Comparison of ENCODE assay signal across 8 mouse cellular contexts in genomic region chr5:122392227-122393004, GRCm38 (mm10). TPM values are rescaled to one million over a fixed set of nuclear protein-coding genes. Genes with fewer than 3 reads are reported as not detected.
DNase-seq lines count a peak whose midpoint lies in the region; ATAC-seq and TF ChIP-seq lines count a peak whose summit lies in the region.

No protein-coding gene starts in this region.

- no peak for TF ChIP-seq CTCF in left cerebral cortex, adult 2 months (IDR thresholded peaks at IDR 0.05)

- H3K9ac ChIP-seq in forebrain, embryonic 15.5 days (replicated peaks), result peak overlapping the region; percentile 69
- H3K9ac ChIP-seq in kidney, embryonic 15.5 days, result peak overlapping the region; percentile 88
- H3K9ac ChIP-seq in stomach, embryonic 16.5 days (ENCODE audit: low read length), result peak overlapping the region; percentile 88

- intact Hi-C loops in left cerebral cortex, adult 2 months (cut with DNase I), result loop anchor here (5.0 kb wide), 2 partner anchors 125 to 280 kb away; no protein-coding TSS in a partner anchor
- intact Hi-C loops in left cerebral cortex, postnatal 14 days (cut with DNase I), result loop anchor here (5.0 kb wide), 1 partner anchor 130 kb away; the partner anchor contains the start of gene Tctn1

- H3K4me1 ChIP-seq in forebrain, embryonic 15.5 days, result peaks cover 13% of the 10 kb centered on the region
- peaks cover 17% of the 10 kb centered on the region for H3K4me1 ChIP-seq in kidney, embryonic 15.5 days
- H3K4me1 ChIP-seq in stomach, embryonic 16.5 days (ENCODE audit: control insufficient read depth, insufficient read depth, low read length), result peaks cover 12% of the 10 kb centered on the region

- 16% methylated on average over 19 of the region's 19 CpGs for WGBS in forebrain, embryonic 15.5 days
- 13% methylated on average over 19 of the region's 19 CpGs for WGBS in kidney, embryonic 15.5 days
- 13% methylated on average over 19 of the region's 19 CpGs for whole genome bisulfite sequencing in stomach, embryonic 16.5 days

- ATAC-seq in forebrain, embryonic 15.5 days (replicated peaks), result peak; percentile 57; the same call in 1 of the 2 replicates
- ATAC-seq in kidney, embryonic 15.5 days (replicated peaks; ENCODE audit: low FRiP score), result no peak
- ATAC-seq in megakaryocyte-erythroid progenitor cell, adult 5-6 weeks (replicated peaks; ENCODE audit: low FRiP score, low TSS enrichment, poor library complexity, severe bottlenecking), result peak; percentile 39; the same call in 1 of the 2 replicates
- ATAC-seq in stomach, embryonic 16.5 days (ENCODE audit: insufficient read depth, low FRiP score), result no peak; the same call in 1 of the 2 replicates

- no peak for DNase-seq in left cerebral cortex, adult 2 months (ENCODE audit: extremely low spot score in 1 of 2, low spot score in 2 of 2)
- DNase-seq in left cerebral cortex, postnatal 14 days (ENCODE audit: low spot score in 2 of 2), result no peak
- peak; percentile 11 for DNase-seq in ZHBTc4 (ENCODE audit: low read depth, low spot score)
- DNase-seq in layer of hippocampus, postnatal 25 days (ENCODE audit: extremely low spot score in 1 of 2, low spot score in 1 of 2), result no peak

- no peaks in the 10 kb centered on the region for H3K9me3 ChIP-seq in forebrain, embryonic 15.5 days
- H3K9me3 ChIP-seq in kidney, embryonic 15.5 days (replicated peaks), result no peaks in the 10 kb centered on the region
- H3K9me3 ChIP-seq in stomach, embryonic 16.5 days (replicated peaks; ENCODE audit: control insufficient read depth, low read length), result no peaks in the 10 kb centered on the region

- peak overlapping the region; percentile 86 for H3K4me3 ChIP-seq in left cerebral cortex, adult 2 months
- H3K4me3 ChIP-seq in forebrain, embryonic 15.5 days, result peak overlapping the region; percentile 60
- peak overlapping the region; percentile 93 for H3K4me3 ChIP-seq in kidney, embryonic 15.5 days (replicated peaks)
- H3K4me3 ChIP-seq in stomach, embryonic 16.5 days (replicated peaks; ENCODE audit: low read length), result peak overlapping the region; percentile 91

- peak overlapping the region; percentile 78 for H3K4me2 ChIP-seq in forebrain, embryonic 15.5 days (replicated peaks)
- H3K4me2 ChIP-seq in kidney, embryonic 15.5 days, result peak overlapping the region; percentile 74
- peak overlapping the region; percentile 88 for H3K4me2 ChIP-seq in stomach, embryonic 16.5 days (ENCODE audit: low read depth, low read length)

- H3K36me3 ChIP-seq in forebrain, embryonic 15.5 days, result peaks cover 9% of the 10 kb centered on the region
- peaks cover 19% of the 10 kb centered on the region for H3K36me3 ChIP-seq in kidney, embryonic 15.5 days
- H3K36me3 ChIP-seq in stomach, embryonic 16.5 days (ENCODE audit: control insufficient read depth, insufficient read depth, low read length), result no peaks in the 10 kb centered on the region

- no peaks in the 10 kb centered on the region for H3K27me3 ChIP-seq in forebrain, embryonic 15.5 days
- H3K27me3 ChIP-seq in kidney, embryonic 15.5 days, result no peaks in the 10 kb centered on the region
- H3K27me3 ChIP-seq in stomach, embryonic 16.5 days (ENCODE audit: control insufficient read depth, insufficient read depth, low read length), result no peaks in the 10 kb centered on the region

- peak overlapping the region; percentile 95 for H3K27ac ChIP-seq in left cerebral cortex, adult 2 months
- H3K27ac ChIP-seq in forebrain, embryonic 15.5 days (replicated peaks), result peak overlapping the region; percentile 60; the same call in 1 of the 2 replicates
- H3K27ac ChIP-seq in kidney, embryonic 15.5 days, result peak overlapping the region; percentile 82; the same call in 1 of the 2 replicates
- peak overlapping the region; percentile 75; the same call in 1 of the 2 replicates for H3K27ac ChIP-seq in stomach, embryonic 16.5 days (ENCODE audit: low read length)

RNA-seq across cellular contexts. Expression of gene Arpc3, which starts 0.7 kb away (rescaled TPM):
- total RNA-seq in left cerebral cortex, adult 2 months (2021), result 100 to 1,000 TPM; 200 to 216 TPM
- 100 to 1,000 TPM; 250 to 273 TPM for total RNA-seq in left cerebral cortex, postnatal 14 days (2021)
- polyA plus RNA-seq in forebrain, embryonic 15.5 days (2015; fragmentation: Nextera tagmentation; extraction: Ambion mirVana), result 165 and 193 TPM in 2 replicates
- 131 and 169 TPM in 2 replicates for polyA plus RNA-seq in kidney, embryonic 15.5 days (2015; fragmentation: Nextera tagmentation; extraction: Ambion mirVana)
- total RNA-seq in megakaryocyte-erythroid progenitor cell, adult 5-6 weeks (2014; fragmentation: Nextera tagmentation), result 195 and 370 TPM in 2 replicates
- 859 and 924 TPM in 2 replicates for total RNA-seq in megakaryocyte-erythroid progenitor cell, adult 5-6 weeks (2017)
- polyA plus RNA-seq in stomach, embryonic 16.5 days (2015; fragmentation: Nextera tagmentation; extraction: Ambion mirVana), result 161 and 164 TPM in 2 replicates
- 100 to 1,000 TPM; 285 to 290 TPM for total RNA-seq in layer of hippocampus, postnatal 25 days (2021)

RNA-seq across cellular contexts. Expression of gene Fam216a, which starts 20.3 kb away (rescaled TPM):
- 10 to 100 TPM; 68.0 to 73.4 TPM for total RNA-seq in left cerebral cortex, adult 2 months (2021)
- total RNA-seq in left cerebral cortex, postnatal 14 days (2021), result 10 to 100 TPM; 74.2 to 77.6 TPM
- polyA plus RNA-seq in forebrain, embryonic 15.5 days (2015; fragmentation: Nextera tagmentation; extraction: Ambion mirVana), result 133 and 135 TPM in 2 replicates
- polyA plus RNA-seq in kidney, embryonic 15.5 days (2015; fragmentation: Nextera tagmentation; extraction: Ambion mirVana), result 57.6 and 63.6 TPM in 2 replicates
- 33.8 and 37.3 TPM in 2 replicates for total RNA-seq in megakaryocyte-erythroid progenitor cell, adult 5-6 weeks (2014; fragmentation: Nextera tagmentation)
- total RNA-seq in megakaryocyte-erythroid progenitor cell, adult 5-6 weeks (2017), result 61.3 and 67.8 TPM in 2 replicates
- polyA plus RNA-seq in stomach, embryonic 16.5 days (2015; fragmentation: Nextera tagmentation; extraction: Ambion mirVana), result 35.4 and 35.8 TPM in 2 replicates
- 10 to 100 TPM; 73.8 to 78.8 TPM for total RNA-seq in layer of hippocampus, postnatal 25 days (2021)

RNA-seq across cellular contexts. Expression of gene Gpn3, which starts 20.7 kb away (rescaled TPM):
- 10 to 100 TPM; 24.9 to 27.5 TPM for total RNA-seq in left cerebral cortex, adult 2 months (2021)
- total RNA-seq in left cerebral cortex, postnatal 14 days (2021), result 10 to 100 TPM; 23.4 to 25.7 TPM
- 47.7 and 52.4 TPM in 2 replicates for polyA plus RNA-seq in forebrain, embryonic 15.5 days (2015; fragmentation: Nextera tagmentation; extraction: Ambion mirVana)
- 69.7 and 74.6 TPM in 2 replicates for polyA plus RNA-seq in kidney, embryonic 15.5 days (2015; fragmentation: Nextera tagmentation; extraction: Ambion mirVana)
- total RNA-seq in megakaryocyte-erythroid progenitor cell, adult 5-6 weeks (2014; fragmentation: Nextera tagmentation), result 61.2 and 93.3 TPM in 2 replicates
- total RNA-seq in megakaryocyte-erythroid progenitor cell, adult 5-6 weeks (2017), result 61.5 and 75.8 TPM in 2 replicates
- 57.0 and 57.9 TPM in 2 replicates for polyA plus RNA-seq in stomach, embryonic 16.5 days (2015; fragmentation: Nextera tagmentation; extraction: Ambion mirVana)
- 10 to 100 TPM; 26.4 to 28.2 TPM for total RNA-seq in layer of hippocampus, postnatal 25 days (2021)

RNA-seq across cellular contexts. Expression of gene Anapc7, which starts 29.1 kb away (rescaled TPM):
- total RNA-seq in left cerebral cortex, adult 2 months (2021), result 10 to 100 TPM; 28.6 to 29.5 TPM
- 10 to 100 TPM; 29.5 to 31.2 TPM for total RNA-seq in left cerebral cortex, postnatal 14 days (2021)
- 53.3 and 54.2 TPM in 2 replicates for polyA plus RNA-seq in forebrain, embryonic 15.5 days (2015; fragmentation: Nextera tagmentation; extraction: Ambion mirVana)
- polyA plus RNA-seq in kidney, embryonic 15.5 days (2015; fragmentation: Nextera tagmentation; extraction: Ambion mirVana), result 44.4 and 46.9 TPM in 2 replicates
- total RNA-seq in megakaryocyte-erythroid progenitor cell, adult 5-6 weeks (2014; fragmentation: Nextera tagmentation), result 27.5 and 42.7 TPM in 2 replicates
- 24.3 and 35.3 TPM in 2 replicates for total RNA-seq in megakaryocyte-erythroid progenitor cell, adult 5-6 weeks (2017)
- 38.5 and 41.3 TPM in 2 replicates for polyA plus RNA-seq in stomach, embryonic 16.5 days (2015; fragmentation: Nextera tagmentation; extraction: Ambion mirVana)
- 10 to 100 TPM; 27.6 to 28.1 TPM for total RNA-seq in layer of hippocampus, postnatal 25 days (2021)

RNA-seq across cellular contexts. Expression of gene Vps29, which starts 38.2 kb away (rescaled TPM):
- 100 to 1,000 TPM; 180 to 190 TPM for total RNA-seq in left cerebral cortex, adult 2 months (2021)
- 100 to 1,000 TPM; 200 to 203 TPM for total RNA-seq in left cerebral cortex, postnatal 14 days (2021)
- polyA plus RNA-seq in forebrain, embryonic 15.5 days (2015; fragmentation: Nextera tagmentation; extraction: Ambion mirVana), result 252 and 266 TPM in 2 replicates
- polyA plus RNA-seq in kidney, embryonic 15.5 days (2015; fragmentation: Nextera tagmentation; extraction: Ambion mirVana), result 218 and 230 TPM in 2 replicates
- 86.2 and 88.4 TPM in 2 replicates for total RNA-seq in megakaryocyte-erythroid progenitor cell, adult 5-6 weeks (2014; fragmentation: Nextera tagmentation)
- 45.5 and 93.0 TPM in 2 replicates for total RNA-seq in megakaryocyte-erythroid progenitor cell, adult 5-6 weeks (2017)
- polyA plus RNA-seq in stomach, embryonic 16.5 days (2015; fragmentation: Nextera tagmentation; extraction: Ambion mirVana), result 203 and 220 TPM in 2 replicates
- 100 to 1,000 TPM; 206 to 217 TPM for total RNA-seq in layer of hippocampus, postnatal 25 days (2021)

Comparison
In these comparisons a context has a peak if more than half of its experiments do, and no peak if none do; other contexts are left out.
1. ATAC-seq: peak in forebrain, embryonic 15.5 days (single experiment) and megakaryocyte-erythroid progenitor cell, adult 5-6 weeks (single experiment); none in kidney, embryonic 15.5 days (single experiment) and stomach, embryonic 16.5 days (single experiment).
2. Peak in every context shown above with its lines, with median percentiles within 50 percentile points of each other: H3K27ac ChIP-seq, H3K4me3 ChIP-seq, H3K4me2 ChIP-seq and H3K9ac ChIP-seq.